Mouse (Mus musculus) MEL (cell line): ENCODE data around the gene BC005537.

Experiments used
- CTCF ChIP-seq, 3 experiments: IDR thresholded peaks in 2 of 3; conservative IDR thresholded peaks in 1 of 3; 2 replicates each; pipeline ENCODE4 v1.5.1; 2011 to 2012; ENCODE audit warnings: low read length in 3 of 3, low read depth in 2 of 3, mild to moderate bottlenecking in 2 of 3, improper control_type of control experiment in 1 of 3, inconsistent platforms in 1 of 3, mixed read lengths in 1 of 3, moderate library complexity in 1 of 3; ENCODE audit not compliant: control insufficient read depth in 1 of 3, insufficient read depth in 1 of 3, poor library complexity in 1 of 3, severe bottlenecking in 1 of 3
- GATA1 ChIP-seq: IDR thresholded peaks from 2 replicates; pipeline ENCODE4 v1.6.1; 2011; ENCODE audit warnings: low read depth, low read length, improper control_type of control experiment
- MAX ChIP-seq: IDR thresholded peaks from 2 replicates; pipeline ENCODE4 v1.6.1; 2011; ENCODE audit warnings: low read length, improper control_type of control experiment
- MAZ ChIP-seq: IDR thresholded peaks from 2 replicates; pipeline ENCODE4 v1.6.1; 2012; ENCODE audit warnings: low read depth, mild to moderate bottlenecking, inconsistent platforms, low read length, improper control_type of control experiment
- POLR2A ChIP-seq, 2 experiments: IDR thresholded peaks; 2 replicates each; pipeline ENCODE4 v1.6.1; 2011 to 2012; ENCODE audit warnings: low read length in 2 of 2, mild to moderate bottlenecking in 2 of 2, control low read depth in 1 of 2, improper control_type of control experiment in 1 of 2, low read depth in 1 of 2, moderate library complexity in 1 of 2; ENCODE audit not compliant: control insufficient read depth in 1 of 2, insufficient read depth in 1 of 2, poor library complexity in 1 of 2
- TCF12 ChIP-seq: IDR thresholded peaks from 2 replicates; pipeline ENCODE4 v1.6.1; 2014; ENCODE audit warnings: low read depth, mild to moderate bottlenecking, inconsistent platforms, low read length, improper control_type of control experiment, moderate library complexity
- UBTF ChIP-seq: IDR thresholded peaks from 2 replicates; pipeline ENCODE4 v1.6.1; 2012; ENCODE audit warnings: low read depth, mild to moderate bottlenecking, inconsistent platforms, low read length, improper control_type of control experiment, moderate library complexity, borderline replicate concordance; ENCODE audit not compliant: insufficient read depth

- TF ChIP-seq CTCF (IDR thresholded peaks at IDR 0.05 in 2 of 3, conservative IDR thresholded peaks at IDR 0.05 in 1 of 3; ENCODE audit: control insufficient read depth in 1 of 3, insufficient read depth in 1 of 3, low read depth in 2 of 3, low read length in 3 of 3, poor library complexity in 1 of 3, severe bottlenecking in 1 of 3) (no peak), POLR2A (IDR thresholded peaks at IDR 0.05; ENCODE audit: control insufficient read depth in 1 of 2, insufficient read depth in 1 of 2, low read depth in 1 of 2, low read length in 2 of 2, poor library complexity in 1 of 2) (no peak; a peak in 1 of 4 replicates), MAZ (no peak), TCF12 (no peak), GATA1 (no peak), MAX (no peak), UBTF (no peak)
Measured at GRCm38 (mm10) chr13:24761083-24761402, 40.4 kb upstream of the BC005537 start.
